Mouse (Mus musculus): ENCODE results near the gene Patl1. TPM values are rescaled to one million over a fixed set of nuclear protein-coding genes. Genes with fewer than 3 reads are reported as not detected.
A peak's percentile ranks its signal among the peaks of the same experiment; 100 is the strongest.
"Not testable (repeated sequence)": the region's sequence is repeated elsewhere in the genome, so short reads cannot be mapped to it uniquely, and the experiment has no call there.

Patl1 gene
- total RNA-seq, 2 experiments from 2014 or later, result 19.3 TPM

DNA sequence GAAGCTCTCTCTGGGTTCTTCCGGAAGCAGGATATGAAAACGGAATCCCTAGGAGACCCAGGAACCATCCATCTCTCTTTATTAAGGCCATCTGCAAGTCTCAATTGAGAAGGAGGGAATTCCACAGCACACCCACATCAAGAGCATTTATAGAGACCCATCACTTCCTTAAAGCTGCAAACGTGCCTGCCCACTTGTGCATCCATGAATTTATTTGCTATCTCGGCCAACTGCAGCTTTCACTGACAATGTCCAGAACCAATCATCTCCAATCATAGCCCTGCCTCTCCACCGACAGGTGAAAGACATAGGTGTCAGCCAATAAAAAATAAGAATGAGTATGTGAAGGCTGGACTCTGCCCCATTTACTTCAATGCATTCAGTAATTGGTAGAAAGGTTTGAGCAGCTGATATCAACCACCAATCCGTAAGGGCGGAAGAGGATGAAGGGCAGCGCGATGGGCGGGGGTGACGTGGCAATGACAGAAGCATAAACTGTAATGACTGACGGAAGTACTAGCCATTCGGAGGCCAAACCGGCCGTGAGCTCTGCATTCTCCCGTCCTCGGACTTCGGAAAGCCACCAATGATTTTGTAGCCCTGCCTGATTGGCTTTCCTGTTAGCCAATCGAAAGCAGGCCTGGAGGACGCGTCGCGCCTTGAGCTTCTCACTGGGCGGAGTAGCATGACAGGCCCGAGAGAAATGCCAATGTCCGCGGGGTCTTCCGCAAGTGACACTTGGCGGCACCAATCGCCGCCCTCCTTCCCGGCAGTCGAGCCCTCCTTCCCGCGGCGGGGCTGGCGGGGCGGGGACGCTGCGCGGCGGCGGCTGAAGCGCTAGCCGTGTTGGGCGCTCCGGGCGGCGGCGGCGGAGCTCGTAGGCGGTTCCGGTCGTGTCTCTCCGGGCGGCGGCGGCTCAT is 53.1 kb downstream of the Patl1 start, which contains the start of gene Osbp:
Osbp (plus strand) TSS at position 919 of the 920 bp plus-strand sequence.
- peak; percentile 91 to 95 for DNase-seq (ENCODE audit: extremely low spot score in 1 of 2, low spot score in 1 of 2)

DNA sequence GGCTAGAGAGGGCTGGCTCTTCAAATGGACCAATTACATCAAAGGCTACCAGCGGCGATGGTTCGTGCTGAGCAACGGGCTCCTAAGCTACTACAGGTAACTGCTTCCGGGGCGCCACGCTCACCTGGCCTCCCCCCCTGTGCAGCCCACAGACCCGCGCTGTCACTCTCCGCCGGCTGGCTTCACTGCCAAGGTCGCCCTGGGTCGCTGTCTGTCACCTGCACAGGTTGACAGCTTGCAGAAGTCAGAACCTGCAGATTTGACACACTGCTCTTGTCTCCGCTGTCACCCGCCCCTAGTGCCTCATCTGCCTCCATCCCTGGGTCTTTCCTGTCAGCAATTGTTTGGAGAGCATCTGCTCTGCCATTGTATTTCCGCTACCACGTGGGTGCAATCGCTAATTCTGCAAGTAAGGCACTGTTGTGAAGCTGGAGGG is 54.0 kb downstream of the Patl1 start:
- peak; percentile 31 to 39 for DNase-seq (ENCODE audit: extremely low spot score in 1 of 2, low spot score in 1 of 2)

DNA sequence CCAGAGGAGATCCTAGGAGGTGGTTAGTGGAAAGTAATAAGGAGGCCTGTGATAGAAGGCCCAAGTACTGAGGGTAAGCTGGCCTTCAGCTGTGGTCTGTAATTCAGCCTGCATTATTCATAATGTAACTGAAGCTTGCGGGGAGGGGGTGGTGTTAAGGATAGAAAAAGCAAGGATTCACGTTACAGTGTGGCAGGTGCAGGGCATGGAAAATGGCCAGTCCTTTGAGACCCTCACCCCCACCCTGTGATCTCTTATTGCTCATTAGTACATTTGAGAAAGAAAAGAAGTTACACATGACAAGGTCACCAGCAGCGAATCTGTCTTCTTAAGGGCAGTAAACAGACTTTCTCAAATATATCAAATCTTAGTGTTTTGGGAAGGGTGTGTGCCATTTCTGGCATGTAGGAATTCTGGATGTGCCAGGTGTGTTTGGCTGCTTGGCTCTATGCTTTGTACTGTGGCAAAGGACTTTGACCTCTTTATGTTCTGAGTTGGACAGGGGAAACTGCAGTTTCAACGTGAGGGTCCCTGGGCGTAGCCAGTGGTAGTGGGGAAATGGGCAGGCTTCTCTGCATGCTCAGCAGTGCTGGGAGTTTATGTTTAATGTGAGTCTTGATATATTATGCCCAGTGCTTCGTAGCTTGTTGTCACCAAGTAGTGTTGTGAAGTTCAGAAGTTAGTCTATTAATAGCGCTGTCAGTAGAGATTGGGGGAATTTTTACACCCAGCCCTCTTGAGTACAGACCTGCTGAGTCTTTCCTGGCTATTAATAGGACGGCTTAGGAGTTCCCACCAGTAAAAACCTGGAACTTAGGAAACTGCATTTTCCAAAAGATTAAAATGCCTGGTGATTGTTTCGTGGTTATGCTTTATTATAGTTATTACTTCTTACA is 57.2 kb downstream of the Patl1 start:
- DNase-seq (ENCODE audit: extremely low spot score in 1 of 2, low spot score in 1 of 2), result no peak

DNA sequence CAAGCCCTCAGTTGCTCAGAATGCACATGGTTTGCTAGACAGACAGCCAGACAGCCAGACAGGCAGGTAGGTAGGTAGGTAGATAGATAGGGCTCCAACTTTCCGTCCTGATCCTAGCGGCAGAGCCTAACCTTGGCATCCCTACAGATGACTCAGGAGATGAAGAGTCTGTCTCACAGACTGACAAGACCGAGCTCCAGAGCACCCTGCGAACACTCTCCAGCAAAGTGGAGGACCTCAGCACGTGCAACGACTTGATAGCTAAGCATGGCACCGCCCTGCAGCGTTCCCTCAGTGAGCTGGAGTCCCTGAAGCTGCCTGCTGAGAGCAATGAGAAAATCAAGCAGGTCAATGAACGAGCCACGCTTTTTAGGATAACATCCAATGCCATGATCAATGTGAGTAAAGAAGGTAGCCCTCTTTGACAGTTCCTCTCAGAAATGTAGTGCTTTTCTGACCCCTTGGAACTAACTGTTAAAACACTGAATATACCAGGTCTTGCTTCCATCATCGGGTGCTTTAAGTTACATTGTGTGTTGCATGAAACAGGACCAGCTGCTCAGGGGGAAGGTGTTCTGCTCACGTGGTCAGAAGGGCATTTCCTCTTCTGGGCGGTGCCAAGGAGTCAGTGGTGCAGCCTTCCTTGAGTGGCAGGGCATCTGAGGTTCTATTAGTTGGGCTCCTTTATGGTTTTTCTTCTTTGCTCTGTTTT is 61.5 kb downstream of the Patl1 start:
- DNase-seq (ENCODE audit: extremely low spot score in 1 of 2, low spot score in 1 of 2), result no peak

DNA sequence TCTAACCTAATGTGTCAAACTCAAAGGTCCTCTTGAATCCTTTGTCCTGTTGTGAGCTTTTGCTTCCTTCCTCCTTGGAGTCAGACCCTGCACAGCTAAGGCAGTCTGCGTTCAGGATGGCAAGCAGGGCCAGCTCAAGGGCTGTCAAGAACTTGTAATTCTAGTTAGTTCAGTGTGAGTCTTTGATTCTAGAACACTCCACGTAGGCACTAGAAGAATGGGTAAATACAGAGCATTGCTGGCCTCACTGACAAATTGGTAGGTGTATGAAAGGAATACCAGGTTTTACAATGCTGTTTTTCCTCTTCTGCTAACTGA is 62.0 kb downstream of the Patl1 start:
- no peak for DNase-seq (ENCODE audit: extremely low spot score in 1 of 2, low spot score in 1 of 2)

DNA sequence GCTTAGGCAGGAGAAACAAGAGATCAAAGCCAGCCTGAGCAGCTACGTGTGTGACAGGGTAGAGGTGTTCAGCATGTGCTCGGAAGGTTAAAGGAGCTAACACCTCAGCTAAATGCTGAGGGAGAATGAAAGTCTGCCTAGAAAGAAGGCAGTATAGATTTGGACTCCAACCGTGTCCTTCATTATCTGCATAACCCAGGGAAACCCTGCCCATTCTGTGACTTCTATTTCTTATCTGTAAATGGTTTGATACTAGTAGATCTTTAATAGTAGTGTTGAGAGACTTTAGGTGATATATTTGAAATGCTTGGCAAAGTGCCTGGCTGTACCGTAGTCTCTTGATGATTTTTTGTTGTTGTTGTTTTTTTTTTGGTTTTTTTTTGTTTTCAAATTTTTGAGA is 63.5 kb downstream of the Patl1 start:
- DNase-seq (ENCODE audit: extremely low spot score in 1 of 2, low spot score in 1 of 2), result no peak

DNA sequence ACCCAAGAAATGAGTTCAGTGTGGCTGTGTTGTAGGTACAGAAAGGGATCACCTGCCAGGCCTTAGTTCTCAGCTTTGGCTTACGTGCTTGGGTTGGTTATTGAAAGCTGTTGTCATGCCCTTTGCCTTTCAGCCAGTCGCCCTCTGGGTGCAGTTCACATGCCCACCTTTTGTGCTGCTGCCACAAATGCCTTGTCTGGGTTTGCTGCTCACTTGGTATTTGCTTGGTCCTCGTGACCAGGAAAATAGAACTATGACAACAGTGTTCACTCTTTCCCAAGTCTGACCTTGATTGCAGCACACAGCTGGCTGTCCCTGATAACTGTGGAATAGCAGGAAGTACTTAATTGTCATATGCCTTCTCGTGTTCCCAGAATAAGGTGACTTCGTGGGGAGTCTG is 65.2 kb downstream of the Patl1 start:
- no peak for DNase-seq (ENCODE audit: extremely low spot score in 1 of 2, low spot score in 1 of 2)

DNA sequence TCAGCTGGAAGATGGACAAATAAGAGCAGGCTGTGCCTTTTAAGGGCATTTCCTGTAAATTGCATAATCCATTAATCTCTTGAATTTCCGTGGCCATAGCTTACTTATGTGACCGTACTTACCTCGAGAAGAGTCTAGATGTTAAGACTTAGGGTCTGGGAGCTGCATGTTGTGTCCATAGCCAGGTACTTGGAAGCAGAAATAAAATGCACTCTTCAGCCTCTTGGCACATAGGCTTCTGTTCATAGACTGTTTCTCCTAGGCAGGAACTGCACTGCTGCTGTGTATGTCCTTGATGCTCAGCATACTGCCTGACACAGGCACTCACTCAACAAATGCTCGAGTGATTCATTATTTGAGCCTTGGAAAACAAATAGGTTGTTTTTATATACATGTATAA is 68.3 kb downstream of the Patl1 start:
- no peak for DNase-seq (ENCODE audit: extremely low spot score in 1 of 2, low spot score in 1 of 2)

DNA sequence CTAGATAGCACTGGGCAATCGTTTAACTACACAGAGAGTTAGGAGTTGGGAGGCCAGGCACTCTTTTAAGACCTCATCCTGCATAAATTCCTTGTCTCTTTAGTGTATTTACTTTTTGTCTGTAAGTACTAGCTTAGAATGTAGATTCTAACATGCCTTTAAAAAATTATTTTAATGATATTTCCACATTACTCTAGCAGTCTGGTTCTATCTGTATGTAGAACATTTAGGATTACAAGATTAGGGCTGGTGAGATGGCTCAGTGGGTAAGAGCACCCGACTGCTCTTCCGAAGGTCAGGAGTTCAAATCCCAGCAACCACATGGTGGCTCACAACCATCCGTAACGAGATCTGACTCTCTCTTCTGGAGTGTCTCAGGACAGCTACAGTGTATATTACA is 72.4 kb downstream of the Patl1 start:
- DNase-seq (ENCODE audit: extremely low spot score in 1 of 2, low spot score in 1 of 2), result not testable (repeated sequence)

DNA sequence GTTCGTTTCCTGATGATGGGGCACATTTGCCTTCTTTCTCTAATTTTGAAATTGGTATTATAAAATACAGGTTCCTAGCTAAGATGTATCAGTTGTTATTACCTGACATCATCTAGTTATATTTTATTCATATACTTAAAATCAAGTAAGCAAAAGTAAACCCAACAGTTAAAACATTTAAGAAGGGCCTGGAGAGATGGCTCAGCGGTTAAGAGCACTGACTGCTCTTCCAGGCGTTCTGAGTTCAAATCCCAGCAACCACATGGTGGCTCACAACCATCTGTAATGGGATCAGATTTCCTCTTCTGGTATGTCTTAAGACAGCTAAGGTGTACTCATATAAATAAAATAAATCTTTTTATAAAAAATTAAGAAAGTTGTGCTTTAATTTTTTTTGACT is 75.6 kb downstream of the Patl1 start:
- no peak for DNase-seq (ENCODE audit: extremely low spot score in 1 of 2, low spot score in 1 of 2)

DNA sequence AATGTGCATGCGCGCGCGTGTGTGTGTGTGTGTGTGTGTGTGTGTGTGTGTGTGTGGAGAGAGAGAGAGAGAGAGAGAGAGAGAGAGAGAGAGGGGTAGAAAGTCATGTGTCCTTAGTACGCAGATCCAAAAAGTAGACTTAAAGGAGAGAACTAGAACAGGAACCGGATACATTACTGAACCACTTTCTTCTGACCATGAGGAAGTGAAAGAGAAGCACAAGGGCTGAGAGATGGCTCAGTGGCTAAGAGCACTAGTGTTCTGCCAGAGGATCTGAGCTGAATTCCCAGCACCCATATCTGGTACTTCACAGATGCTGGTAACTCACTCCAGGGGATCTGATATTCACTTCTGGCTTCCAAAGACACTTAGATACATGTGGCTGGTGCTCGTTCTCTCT is 77.1 kb downstream of the Patl1 start:
- DNase-seq (ENCODE audit: extremely low spot score in 1 of 2, low spot score in 1 of 2), result no peak

DNA sequence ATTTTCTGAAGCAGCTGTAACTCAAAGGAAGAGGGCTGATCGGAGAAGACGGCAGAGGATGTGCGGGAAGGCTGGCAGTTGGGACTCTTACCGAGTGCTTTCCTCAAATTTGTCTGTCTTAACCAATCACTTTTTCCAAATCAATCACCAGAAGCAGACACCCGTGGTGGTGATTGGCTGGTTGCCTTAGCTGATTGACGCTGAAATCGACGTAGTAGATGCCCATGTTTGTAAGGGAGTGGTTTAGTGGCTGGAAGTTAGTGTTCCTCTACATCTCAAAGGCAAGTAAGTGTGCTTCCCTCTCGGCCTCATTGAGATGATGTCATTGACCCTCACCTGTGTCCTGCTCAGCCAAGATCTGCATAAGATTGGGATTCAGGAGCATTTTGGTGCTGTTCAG is 79.8 kb downstream of the Patl1 start:
- DNase-seq (ENCODE audit: extremely low spot score in 1 of 2, low spot score in 1 of 2), result no peak

DNA sequence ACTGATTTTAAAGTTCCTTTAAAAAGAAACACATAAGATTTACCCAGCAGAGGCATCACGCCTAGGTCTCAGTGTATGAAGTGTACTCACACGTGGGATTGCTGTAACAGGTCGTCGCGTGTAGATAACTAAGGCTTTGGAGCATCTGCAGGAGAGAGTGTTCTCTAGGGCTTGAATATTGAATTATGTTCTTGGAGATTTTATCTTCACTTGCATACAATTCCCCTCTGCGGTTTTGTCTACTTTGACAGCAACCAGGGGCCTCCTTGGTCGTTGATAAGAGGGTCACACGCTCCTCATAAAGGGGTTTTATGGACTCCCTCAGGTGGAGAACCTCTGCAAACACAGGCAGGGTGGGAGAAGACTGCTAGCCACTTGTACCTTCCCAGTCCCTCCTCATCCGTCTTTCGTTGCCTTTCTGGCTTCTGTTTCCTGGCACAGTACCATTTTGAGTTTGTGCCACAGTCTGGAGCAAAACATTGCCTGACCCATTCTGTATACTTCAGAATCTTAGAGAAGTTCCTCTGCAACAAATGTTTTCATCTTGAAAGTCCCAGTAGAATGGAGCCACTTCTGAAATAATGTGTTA is 80.3 kb downstream of the Patl1 start:
- no peak for DNase-seq (ENCODE audit: extremely low spot score in 1 of 2, low spot score in 1 of 2)

Small RNAs within 50 kb of the gene (microRNA-seq; reads per million reads assigned to microRNA genes)
- gene Mir6994, result 4.6 to 5.2 reads per million in 2 experiments

Other genes starting within 250 kb of the Patl1 start
- not detected for gene Oosp1, start 221.2 kb upstream of the Patl1 start, total RNA-seq (2021)
- not detected for gene Oosp3, start 215.3 kb upstream of the Patl1 start, total RNA-seq (2021)
- gene Gif, start 164.8 kb upstream of the Patl1 start, total RNA-seq (2021), result not detected
- 10 to 100 TPM; 34.2 to 37.6 TPM for gene Mrpl16, start 142.0 kb upstream of the Patl1 start, total RNA-seq (2021)
- gene Stx3, start 93.0 kb upstream of the Patl1 start, total RNA-seq (2021), result 10 to 100 TPM; 24.2 to 32.3 TPM
- gene Olfr1417, start 73.2 kb upstream of the Patl1 start, total RNA-seq (2021), result not detected
- not detected for gene Olfr1418, start 51.3 kb upstream of the Patl1 start, total RNA-seq (2021)
- not detected for gene Olfr1419, start 37.3 kb upstream of the Patl1 start, total RNA-seq (2021)
- not detected for gene Olfr1420, start 25.8 kb upstream of the Patl1 start, total RNA-seq (2021)
- gene Osbp, start 53.5 kb downstream of the Patl1 start, total RNA-seq (2021), result 10 to 100 TPM; 52.9 to 54.8 TPM
- not detected for gene Olfr1423, start 128.9 kb downstream of the Patl1 start, total RNA-seq (2021)
- not detected for gene Olfr1424, start 150.3 kb downstream of the Patl1 start, total RNA-seq (2021)
- not detected for gene Olfr1425, start 165.3 kb downstream of the Patl1 start, total RNA-seq (2021)
- not detected for gene Olfr1426, start 179.6 kb downstream of the Patl1 start, total RNA-seq (2021)
- gene Olfr1427, start 190.9 kb downstream of the Patl1 start, total RNA-seq (2021), result not detected
- gene Olfr1428, start 203.5 kb downstream of the Patl1 start, total RNA-seq (2021), result not detected
- not detected for gene Olfr76, start 210.8 kb downstream of the Patl1 start, total RNA-seq (2021)

Measured in layer of hippocampus, postnatal 25 days (tissue).